Mouse (Mus musculus): ENCODE measurements around the gene Gm4792.

GRCm38 (mm10) chr10:94347296-94347695 lies 48.8 kb upstream of the Gm4792 start:
- TF ChIP-seq CTCF (IDR thresholded peaks at IDR 0.05; ENCODE audit: low read depth) (no peak), EP300 (optimal IDR thresholded peaks at IDR 0.05) (no peak)

All from stomach, postnatal 0 days (tissue).